Mouse (Mus musculus) layer of hippocampus, adult 11-12 months (tissue): ENCODE data around the gene Med16.

Experiments
- DNase-seq: peaks from one replicate; pipeline ENCODE4 v3.0.0; 2022; ENCODE audit warnings: low spot score

Med16 gene

DNA sequence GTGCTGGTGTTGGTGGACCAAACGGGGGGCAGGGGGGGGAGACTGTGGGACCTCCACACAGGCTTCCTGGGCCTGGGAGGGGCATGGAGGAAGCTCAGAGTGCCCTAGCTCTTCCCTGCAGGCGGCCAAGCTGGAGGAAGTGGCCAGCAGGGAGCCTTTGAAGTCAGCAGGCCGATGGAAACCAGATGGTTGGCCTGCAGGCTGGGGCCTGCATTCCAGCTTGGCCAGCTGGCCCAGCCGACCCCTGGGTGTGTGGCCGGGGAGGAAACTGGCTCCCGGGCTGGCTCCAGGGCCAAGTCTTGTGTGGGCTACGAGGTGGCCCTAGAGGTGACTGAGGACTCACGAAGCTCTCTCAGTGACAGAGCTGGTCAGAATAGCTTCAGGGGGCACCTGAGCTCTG lies 24.0 kb upstream of the Med16 start:
- DNase-seq, result peak; percentile 55

DNA sequence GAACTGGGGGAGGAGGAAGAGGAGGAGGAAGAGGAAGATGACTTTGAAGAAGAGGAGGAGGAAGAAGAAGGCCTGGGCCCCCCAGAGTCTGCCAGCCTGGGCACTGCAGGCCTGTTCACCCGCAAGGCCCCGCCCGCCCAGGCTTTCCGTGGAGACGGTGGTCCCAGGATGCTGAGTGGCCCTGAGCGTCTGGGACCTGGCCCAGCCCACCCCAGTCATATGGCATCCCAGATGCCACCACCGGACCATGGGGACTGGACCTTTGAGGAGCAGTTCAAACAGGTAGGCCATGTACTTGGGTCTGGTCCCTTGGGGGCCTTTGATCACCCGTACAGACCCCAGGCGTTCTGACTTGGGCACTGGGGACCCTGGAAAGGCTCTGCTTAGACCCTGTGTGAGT lies 23.1 kb upstream of the Med16 start:
- DNase-seq, result no peak

DNA sequence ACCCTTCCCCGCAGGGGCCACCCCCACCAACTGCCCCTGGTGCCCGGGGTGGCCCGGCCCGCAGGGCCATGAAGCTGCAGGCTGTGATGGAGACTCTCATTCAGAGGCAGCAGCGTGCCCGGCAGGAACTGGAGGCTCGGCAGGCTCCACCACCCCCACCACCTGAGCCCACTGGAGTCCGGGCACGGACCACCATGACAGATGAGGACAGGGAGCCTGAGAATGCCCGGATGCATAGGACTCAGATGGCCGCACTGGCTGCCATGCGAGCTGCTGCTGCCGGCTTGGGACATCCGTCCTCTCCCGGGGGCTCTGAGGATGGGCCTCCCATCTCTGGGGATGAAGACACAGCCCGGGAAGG lies 22.1 kb upstream of the Med16 start:
- DNase-seq, result no peak

DNA sequence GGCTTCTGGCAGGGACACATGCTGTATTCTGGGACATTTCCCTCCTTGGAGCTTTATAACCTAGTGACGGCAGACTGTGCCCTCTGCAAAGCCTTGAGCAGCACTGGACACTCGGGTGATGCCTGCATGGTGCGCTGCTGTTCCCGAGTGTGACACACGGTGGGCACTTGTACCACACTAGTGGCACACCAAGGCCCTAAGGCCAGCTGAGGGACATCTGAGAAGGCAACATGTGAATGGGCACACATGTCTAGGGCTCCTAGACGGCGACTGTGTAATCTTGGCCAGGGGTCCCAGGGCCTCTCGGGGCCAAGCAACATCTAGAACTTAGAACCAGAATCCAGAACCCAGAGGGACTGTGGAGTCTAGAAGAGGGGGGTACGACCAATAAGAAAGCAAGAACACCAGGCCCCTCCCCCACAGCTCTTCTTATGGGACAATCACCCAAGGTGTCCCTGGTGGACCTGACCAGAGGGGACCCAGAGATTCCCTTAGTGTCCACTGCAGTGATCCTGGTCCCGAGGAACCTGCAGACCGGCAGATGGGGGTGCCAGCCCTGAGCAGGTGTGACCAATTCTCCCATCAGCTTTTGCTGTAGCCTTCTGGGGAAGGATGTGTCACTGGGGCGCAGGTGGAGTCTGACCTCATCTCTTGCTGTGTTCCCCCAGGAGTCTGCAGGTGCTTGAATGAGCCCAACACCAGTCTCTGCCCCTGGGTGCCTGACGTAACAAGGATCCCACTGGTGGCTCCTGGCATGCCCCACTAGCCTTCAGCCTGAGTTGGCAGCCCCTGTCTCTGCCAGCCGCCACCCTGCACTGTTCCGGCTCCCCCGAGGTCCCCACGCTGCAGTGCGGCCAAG lies 21.5 kb upstream of the Med16 start:
- DNase-seq, result no peak

DNA sequence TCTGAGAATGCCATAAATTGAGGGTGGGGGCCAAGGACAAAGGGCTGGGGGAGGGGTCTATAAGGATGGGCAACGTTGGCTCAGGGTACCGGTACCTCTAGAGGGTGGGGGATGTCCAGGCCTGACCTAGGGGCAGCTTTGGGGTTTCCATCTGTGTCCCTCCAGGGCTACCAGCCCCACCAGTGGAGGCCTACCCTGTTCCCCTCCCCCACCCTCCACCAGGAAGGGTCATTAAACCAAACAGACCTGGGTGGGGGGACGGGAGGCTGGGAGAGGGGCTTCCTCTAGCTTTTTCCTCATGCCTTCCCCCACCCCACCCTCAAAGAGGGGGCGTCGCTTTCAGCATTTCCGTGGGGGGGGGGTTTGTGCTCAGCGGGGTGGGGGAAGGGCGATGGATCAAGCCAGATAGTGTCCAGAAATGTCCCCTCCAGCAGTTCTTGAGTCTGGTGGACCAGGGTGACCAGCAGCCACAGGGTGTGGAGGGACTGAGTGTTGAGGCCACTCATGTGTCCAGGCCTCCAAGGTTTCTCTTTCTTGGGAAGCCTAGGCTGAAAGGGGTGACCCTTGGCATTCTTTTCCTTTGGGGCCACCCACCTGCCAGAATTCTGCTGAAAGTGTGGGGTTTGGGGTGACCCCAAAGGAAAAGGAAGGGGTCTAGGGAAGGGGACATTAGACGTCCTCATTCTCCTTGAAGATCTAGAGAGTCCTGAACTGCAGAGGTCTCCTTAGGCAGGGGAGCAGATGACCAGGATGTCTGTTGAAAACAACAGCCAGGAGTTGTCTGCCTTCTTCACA lies 20.4 kb upstream of the Med16 start:
- DNase-seq, result no peak

DNA sequence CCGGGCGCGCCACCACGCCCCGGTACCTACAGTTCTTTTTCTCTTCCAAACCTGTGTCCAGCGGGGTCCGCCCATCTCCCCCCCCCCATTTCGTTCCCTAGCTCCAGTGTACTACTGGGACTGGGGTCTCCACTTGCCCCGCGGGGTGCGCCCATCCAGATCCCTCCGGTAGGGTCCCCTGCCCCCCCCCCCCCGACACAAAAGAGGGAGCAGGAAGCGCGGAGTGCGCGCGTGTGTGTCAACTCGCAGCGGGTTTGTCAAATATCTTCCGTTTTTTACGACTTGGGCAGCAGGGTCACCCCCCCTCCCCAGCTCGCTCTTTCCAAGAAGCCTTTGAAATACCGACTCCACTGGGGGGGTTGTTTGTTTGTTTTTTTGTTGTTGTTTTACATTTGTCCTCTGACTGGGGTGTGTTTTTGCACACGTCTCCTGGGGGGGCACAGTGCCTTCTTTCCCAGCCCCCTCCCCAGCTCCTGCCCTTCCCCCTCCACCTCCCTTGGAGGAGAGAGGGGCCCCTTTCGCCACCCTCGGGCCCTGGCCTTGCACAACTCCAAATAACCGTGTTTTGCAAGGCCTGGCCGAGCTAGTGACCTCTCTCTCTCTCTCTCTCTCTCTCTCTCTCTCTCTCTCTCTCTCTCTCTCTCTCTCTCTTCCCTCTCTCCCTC lies 19.4 kb upstream of the Med16 start:
- no peak for DNase-seq

DNA sequence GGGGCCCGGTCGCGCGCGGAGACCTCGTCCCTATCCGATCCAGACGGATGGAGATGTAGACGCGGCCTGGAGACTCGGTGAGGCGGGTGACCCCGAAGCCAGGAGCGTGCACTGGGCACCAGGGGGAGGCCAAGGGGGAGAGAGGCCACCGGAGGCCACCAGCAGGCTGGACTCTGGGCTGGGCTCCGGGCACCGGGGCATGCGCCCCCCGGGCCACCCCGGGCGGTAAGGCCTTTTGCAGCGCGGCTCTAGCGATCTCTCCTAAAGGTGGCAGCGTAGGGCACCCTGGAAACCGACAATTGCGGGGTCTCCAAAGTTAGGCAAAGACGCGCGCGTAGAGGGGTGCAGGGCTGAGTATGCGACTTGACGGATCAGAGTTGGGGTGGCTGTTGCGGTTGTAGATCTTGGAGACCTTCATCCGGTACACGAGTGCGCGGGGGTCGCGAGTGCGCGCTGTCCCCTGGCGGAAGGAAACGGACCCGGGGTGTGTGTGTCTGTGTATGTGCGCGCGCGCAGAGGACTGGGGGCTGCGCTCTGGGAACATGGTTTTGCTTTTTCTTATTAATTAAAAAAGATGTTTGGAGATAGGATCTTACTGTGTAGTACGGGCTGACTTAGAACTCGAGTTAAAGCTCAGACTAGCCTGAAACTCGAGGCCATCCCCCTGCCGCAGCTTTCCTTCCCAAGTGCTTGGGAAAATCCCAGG lies 18.8 kb upstream of the Med16 start:
- DNase-seq, result peak; percentile 59

DNA sequence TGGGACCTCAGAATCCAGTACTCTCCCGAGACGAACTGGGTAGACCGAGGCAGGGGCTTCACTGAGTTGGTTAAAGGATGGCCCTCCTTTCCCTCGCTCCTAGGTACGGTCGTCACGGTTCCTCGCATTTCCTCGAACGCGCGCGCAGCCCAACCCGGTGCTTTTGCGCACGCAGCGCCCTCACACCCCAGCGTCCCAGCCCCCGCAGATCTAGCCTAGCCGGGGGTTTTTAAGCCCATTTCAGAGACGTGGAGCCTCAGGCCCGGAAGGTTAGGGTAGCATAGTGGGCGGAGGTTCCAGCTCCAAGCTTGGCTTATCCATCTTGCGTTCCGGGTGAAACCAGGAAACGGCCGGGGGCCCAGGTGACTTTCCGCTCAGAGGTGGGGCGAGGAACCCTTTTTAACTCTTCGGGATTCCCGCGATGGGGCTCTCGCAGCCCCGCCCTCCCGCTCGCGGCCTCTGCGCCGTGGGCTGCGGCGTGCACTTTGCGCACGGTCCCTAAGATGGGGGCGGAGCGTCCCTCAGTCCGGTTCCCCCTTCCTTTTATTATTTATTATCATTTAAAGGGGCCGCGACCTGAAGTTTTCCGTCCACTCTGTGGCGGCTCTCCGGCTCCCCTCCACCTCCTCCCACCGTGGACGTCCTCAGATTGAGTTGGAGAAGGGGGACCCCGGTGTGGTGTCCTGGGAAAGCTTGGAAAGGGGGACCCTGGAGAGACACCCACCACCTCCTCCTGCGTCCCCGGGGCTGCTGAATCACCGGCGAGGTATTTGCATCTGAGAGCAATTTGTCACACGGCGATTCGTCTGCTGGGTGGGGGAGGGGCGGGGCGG lies 18.0 kb upstream of the Med16 start, which contains the start of gene Arid3a:
Gene Arid3a (plus strand): TSS at position 553 of the 833 bp plus-strand sequence.
- peak; percentile 85 for DNase-seq

DNA sequence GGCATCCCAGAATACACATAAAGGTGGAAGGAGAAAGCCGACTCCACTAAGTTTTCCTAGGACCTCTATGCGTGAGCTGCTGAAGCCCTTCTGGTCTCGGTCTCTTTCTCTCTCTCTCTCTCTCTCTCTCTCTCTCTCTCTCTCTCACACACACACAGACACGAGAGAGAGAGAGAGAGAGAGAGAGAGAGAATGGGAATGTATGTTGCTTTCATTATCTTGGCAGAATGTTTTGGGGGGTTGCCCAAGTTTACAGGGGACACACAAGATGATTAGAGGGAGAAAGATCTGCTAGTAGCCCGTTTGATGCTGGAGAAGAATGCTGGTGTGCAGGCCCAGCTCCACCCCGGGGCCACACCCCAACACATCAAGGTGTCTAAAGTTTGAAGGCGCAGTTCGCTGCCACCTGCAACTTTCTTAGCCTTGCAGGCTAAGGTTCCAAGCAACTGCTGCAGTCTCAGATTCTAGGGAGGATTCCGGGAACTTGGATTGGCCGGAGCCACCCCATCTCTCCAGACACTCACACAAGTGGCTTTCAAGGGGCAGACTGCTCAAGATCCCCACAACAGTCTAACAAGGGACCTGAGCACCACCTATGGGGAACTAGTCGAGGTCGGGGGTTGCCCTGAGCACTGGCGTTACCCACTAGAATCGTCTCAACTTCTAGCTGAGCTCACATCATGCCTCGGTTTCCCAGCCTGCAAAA lies 17.2 kb upstream of the Med16 start:
- no peak for DNase-seq

DNA sequence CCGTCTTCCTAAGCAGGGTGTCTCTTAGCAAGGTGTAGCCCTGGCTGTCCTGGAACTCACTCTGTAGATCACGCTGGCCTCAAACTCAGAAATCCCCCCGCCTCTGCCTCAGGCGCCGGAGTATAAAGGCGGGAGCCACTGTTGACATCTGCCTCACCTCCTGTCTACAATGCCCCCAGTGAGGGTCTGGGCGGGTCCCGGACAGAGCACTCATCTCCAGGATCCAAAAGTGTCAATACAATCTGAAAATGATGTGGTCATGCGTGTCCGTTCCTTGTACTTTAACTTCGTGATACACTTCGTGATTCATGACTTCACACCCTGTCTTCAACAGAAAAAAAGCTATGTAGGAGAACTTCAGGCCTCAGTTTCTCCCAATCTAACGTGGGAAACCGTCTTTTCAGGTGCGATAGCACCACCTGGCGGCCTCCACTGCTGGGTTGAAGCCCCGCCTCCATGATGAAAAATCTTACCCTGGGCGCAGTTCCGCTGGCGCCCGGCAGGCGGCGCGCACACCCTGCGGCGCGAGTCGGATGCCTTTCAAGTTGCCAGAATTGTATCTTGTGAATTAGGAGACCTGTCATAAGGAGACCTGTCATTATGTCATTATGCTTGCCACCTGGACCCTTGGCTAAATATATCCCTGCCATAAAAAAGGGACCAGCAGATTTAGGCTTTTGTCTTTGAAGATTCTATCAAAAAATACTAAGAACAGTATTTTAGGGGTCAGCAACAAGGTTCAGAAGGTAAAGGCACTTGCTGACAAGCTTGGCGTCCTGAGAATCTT lies 16.5 kb upstream of the Med16 start:
- DNase-seq, result peak; percentile 97

DNA sequence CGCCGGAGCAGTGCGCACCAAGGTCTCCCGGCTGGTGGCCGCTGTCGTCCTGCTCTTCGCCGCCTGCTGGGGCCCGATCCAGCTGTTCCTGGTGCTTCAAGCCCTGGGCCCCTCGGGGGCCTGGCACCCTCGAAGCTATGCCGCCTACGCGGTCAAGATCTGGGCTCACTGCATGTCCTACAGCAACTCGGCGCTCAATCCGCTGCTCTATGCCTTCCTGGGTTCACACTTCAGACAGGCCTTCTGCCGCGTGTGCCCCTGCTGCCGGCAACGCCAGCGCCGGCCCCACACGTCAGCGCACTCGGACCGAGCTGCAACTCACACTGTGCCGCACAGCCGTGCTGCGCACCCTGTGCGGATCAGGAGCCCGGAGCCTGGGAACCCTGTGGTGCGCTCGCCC lies 12.8 kb upstream of the Med16 start:
- DNase-seq, result no peak

DNA sequence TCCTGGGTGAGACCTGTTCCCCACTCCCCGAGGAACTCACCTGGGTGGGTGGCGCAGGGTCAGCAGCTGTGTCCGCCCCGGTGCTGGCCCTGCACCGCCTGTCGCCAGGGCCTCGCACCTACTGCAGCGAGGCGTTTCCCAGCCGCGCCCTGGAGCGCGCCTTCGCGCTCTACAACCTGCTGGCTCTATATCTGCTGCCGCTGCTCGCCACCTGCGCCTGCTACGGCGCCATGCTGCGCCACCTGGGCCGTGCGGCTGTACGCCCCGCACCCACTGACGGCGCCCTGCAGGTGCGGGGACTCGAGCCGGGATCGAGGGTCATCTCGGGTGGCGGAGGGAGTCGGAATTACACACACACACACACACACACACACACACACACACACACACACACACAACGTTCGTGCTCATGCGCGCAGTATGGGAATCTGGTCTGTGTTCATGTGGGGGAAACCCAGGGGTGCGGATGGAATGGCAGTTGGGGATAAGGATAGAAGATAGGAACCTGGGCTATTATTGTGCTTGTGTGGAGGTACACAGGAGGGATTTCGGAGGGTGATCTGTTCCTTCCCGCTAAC lies 12.3 kb upstream of the Med16 start, which contains the start of gene R3hdm4:
Gene R3hdm4 (minus strand): TSS at position 251 of the 578 bp plus-strand sequence.
- no peak for DNase-seq

DNA sequence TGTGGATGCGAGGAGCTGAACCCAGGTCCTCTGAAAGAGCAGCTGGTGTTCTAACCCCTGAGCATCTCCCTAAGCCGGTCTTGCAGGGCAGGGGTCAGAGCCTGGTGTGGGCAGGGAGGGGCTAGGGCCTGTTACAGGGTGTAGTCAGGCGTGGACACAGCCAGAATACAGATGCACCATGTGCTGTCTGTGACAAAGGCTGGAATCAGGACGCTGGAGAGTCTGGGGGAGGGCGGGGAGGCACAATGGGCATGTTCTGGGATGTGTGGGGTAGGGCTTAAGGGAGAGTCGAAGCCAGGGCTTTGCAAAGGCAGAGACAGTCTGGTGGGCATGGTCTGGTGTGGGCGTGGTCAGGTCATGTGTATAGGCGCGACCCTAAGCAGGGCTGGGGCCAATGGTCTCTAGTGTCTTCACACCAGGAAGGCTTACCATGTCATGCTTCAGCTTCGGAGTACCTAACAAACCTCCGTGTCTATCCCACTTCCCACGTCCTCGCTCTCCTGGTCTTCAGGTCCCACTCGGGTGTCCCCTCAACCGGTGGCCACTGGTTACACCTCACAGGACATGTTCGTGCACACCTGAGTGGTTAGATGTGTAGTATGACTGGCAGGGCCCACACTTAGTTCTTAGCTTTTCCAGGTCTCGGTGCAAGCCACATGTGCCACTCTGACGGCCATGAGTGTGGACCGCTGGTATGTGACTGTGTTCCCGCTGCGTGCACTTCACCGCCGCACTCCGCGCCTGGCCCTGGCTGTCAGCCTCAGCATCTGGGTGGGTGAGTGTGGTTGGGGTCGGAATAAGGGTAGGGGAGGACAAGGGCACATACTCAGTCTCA lies 11.6 kb upstream of the Med16 start:
- no peak for DNase-seq

DNA sequence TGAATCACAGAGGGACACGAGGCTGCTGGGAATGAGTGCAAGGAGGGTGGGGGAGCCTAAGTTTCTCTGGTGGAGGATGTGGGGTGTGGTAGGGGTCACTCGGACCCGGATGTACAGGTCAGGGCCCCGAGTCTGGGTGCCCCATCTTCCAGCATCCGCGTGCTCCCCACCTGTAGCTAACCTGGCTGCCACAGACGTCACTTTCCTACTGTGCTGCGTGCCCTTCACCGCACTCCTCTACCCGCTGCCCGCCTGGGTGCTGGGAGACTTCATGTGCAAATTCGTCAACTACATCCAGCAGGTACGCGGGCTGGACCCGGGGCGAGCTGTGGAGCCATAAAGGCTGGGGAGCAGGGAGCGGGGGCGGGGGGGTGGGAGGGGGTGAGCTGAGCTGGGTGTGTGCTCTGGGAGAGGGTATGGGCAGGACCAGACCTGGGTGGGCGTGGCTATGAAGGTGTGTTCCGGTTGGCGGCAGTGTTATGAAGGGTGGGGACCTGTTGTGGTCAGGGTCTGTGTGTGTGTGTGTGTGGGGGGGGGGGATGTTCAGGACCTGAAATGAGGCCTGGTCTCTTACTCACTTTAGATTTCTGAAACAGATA lies 10.6 kb upstream of the Med16 start:
- DNase-seq, result no peak

DNA sequence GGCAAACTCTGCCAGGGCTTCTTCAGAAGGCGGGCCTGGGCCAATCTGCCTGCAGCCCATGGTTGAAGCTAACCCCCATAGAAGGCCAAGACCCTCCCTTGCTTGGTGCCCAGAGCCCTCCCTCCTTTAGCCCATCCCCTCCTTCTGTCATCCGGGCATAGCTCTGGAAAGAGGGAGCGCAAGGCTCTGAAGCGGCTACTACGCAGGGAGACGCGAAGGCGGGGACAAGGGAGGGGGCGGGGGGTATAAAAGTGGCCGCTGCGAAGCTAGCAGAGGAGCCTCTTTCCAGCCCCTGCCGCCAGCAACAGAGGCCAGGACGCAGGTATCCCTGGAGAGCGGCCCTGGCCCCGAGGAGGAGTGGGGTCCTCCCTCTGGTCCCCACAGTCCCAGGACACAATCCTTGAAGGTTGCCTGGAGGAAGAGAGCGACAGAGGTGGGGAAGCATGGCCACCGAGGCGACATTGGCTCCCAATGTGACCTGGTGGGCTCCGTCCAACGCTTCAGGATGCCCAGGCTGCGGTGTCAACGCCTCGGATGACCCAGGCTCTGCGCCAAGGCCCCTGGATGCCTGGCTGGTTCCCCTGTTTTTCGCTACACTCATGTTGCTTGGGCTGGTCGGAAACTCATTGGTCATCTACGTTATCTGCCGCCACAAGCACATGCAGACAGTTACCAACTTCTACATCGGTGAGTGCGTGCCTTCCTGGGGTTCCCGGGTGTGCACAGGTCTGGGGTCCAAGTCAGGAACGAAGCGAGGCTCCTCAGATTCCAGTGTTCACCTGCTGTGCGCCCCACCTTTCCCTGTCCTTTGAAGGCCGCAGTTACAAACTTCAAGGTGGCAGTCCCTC lies 9.7 kb upstream of the Med16 start:
- DNase-seq, result no peak

DNA sequence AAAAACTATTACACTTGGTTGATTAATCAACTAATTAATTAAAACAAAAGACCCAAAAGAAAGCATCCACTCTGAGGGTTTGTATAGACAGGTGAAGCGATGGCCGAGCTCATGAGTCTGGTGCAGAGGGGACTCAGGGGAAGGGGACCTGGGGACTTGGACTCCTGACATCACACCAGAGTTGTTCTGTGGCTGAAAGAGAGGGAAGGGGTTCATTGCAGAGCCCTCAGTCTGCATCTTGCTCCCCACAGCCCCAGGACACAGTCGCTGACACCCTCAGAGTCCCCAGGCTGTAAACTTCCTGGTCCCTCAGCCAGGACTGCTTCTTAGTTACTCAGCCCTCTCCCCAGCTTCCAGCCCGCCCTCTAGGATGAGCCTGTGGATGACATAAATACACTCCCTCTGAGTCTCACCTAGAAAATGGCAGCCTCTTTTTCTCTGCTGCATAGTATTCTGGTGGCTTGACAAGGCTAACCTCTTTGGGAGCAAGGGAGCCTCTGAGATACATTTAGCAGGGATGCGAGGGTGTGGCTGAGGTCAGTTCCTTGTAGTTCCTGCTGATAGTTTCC lies 8.9 kb upstream of the Med16 start:
- no peak for DNase-seq
